Mouse (Mus musculus): Measurements from ENCODE around the gene Zranb3. TPM values are rescaled to one million over a fixed set of nuclear protein-coding genes. Genes with fewer than 3 reads are reported as not detected.

Zranb3 gene
- polyA plus RNA-seq, 1 experiment from 2014 or later: 4.8 TPM

- 69% methylated on average over 2 of the region's 2 CpGs for WGBS
- Histone ChIP-seq H3K4me1 (ENCODE audit: control insufficient read depth, insufficient read depth, low read length) (no peaks in the 10 kb centered on the region), H3K4me3 (replicated peaks; ENCODE audit: low read depth, low read length) (no peak overlapping the region), H3K9ac (replicated peaks; ENCODE audit: low read length) (no peak overlapping the region), H3K9me3 (ENCODE audit: control insufficient read depth, low read length) (no peaks in the 10 kb centered on the region), H3K27me3 (ENCODE audit: control insufficient read depth, insufficient read depth, low read length) (no peaks in the 10 kb centered on the region), H3K4me2 (ENCODE audit: low read length) (no peak overlapping the region), H3K27ac (replicated peaks; ENCODE audit: low read depth, low read length) (no peak overlapping the region), H3K36me3 (ENCODE audit: control insufficient read depth, insufficient read depth, low read length) (no peaks in the 10 kb centered on the region)
- DNase-seq (no peak), ATAC-seq (ENCODE audit: low FRiP score, low TSS enrichment) (no peak)
These were observed 8.2 kb downstream of the Zranb3 start for GRCm38 (mm10) chr1:128094686-128095085.

- Histone ChIP-seq H3K4me3 (replicated peaks; ENCODE audit: low read depth, low read length) (no peak overlapping the region), H3K27me3 (ENCODE audit: control insufficient read depth, insufficient read depth, low read length) (no peaks in the 10 kb centered on the region), H3K36me3 (ENCODE audit: control insufficient read depth, insufficient read depth, low read length) (no peaks in the 10 kb centered on the region), H3K9ac (replicated peaks; ENCODE audit: low read length) (no peak overlapping the region), H3K27ac (replicated peaks; ENCODE audit: low read depth, low read length) (no peak overlapping the region), H3K4me1 (ENCODE audit: control insufficient read depth, insufficient read depth, low read length) (no peaks in the 10 kb centered on the region), H3K4me2 (ENCODE audit: low read length) (no peak overlapping the region), H3K9me3 (ENCODE audit: control insufficient read depth, low read length) (no peaks in the 10 kb centered on the region)
- ATAC-seq (ENCODE audit: low FRiP score, low TSS enrichment) (no peak), DNase-seq (peak; percentile 25)
- WGBS: 73% methylated on average over 7 of the region's 7 CpGs
These were observed 20.0 kb downstream of the Zranb3 start for GRCm38 (mm10) chr1:128082800-128083199.

- no peak for ATAC-seq (ENCODE audit: low FRiP score, low TSS enrichment)
- H3K4me3 ChIP-seq (replicated peaks; ENCODE audit: low read depth, low read length): no peak overlapping the region
- 85% methylated on average over 7 of the region's 7 CpGs for WGBS
- H3K36me3 ChIP-seq (ENCODE audit: control insufficient read depth, insufficient read depth, low read length): no peaks in the 10 kb centered on the region
- DNase-seq: no peak
- no peaks in the 10 kb centered on the region for H3K27me3 ChIP-seq (ENCODE audit: control insufficient read depth, insufficient read depth, low read length)
- no peak overlapping the region for H3K9ac ChIP-seq (replicated peaks; ENCODE audit: low read length)
- H3K9me3 ChIP-seq (ENCODE audit: control insufficient read depth, low read length): no peaks in the 10 kb centered on the region
- H3K4me2 ChIP-seq (ENCODE audit: low read length): no peak overlapping the region
- H3K27ac ChIP-seq (replicated peaks; ENCODE audit: low read depth, low read length): no peak overlapping the region
- no peaks in the 10 kb centered on the region for H3K4me1 ChIP-seq (ENCODE audit: control insufficient read depth, insufficient read depth, low read length)
These were observed 21.0 kb downstream of the Zranb3 start for GRCm38 (mm10) chr1:128081873-128082272.

GRCm38 (mm10) chr1:128080936-128081696 lies 21.7 kb downstream of the Zranb3 start:
- H3K27me3 ChIP-seq (ENCODE audit: control insufficient read depth, insufficient read depth, low read length): no peaks in the 10 kb centered on the region
- no peaks in the 10 kb centered on the region for H3K9me3 ChIP-seq (ENCODE audit: control insufficient read depth, low read length)
- ATAC-seq (ENCODE audit: low FRiP score, low TSS enrichment) (no peak), DNase-seq (no peak)
- no peak overlapping the region for H3K27ac ChIP-seq (replicated peaks; ENCODE audit: low read depth, low read length)
- WGBS: 81% methylated on average over 5 of the region's 5 CpGs
- H3K9ac ChIP-seq (replicated peaks; ENCODE audit: low read length): no peak overlapping the region
- H3K36me3 ChIP-seq (ENCODE audit: control insufficient read depth, insufficient read depth, low read length): no peaks in the 10 kb centered on the region
- no peak overlapping the region for H3K4me3 ChIP-seq (replicated peaks; ENCODE audit: low read depth, low read length)
- H3K4me2 ChIP-seq (ENCODE audit: low read length): no peak overlapping the region
- H3K4me1 ChIP-seq (ENCODE audit: control insufficient read depth, insufficient read depth, low read length): no peaks in the 10 kb centered on the region

- 100% methylated on average over 1 of the region's 1 CpGs for WGBS
- Histone ChIP-seq H3K4me2 (ENCODE audit: low read length) (no peak overlapping the region), H3K36me3 (ENCODE audit: control insufficient read depth, insufficient read depth, low read length) (no peaks in the 10 kb centered on the region), H3K27ac (replicated peaks; ENCODE audit: low read depth, low read length) (no peak overlapping the region), H3K27me3 (ENCODE audit: control insufficient read depth, insufficient read depth, low read length) (no peaks in the 10 kb centered on the region), H3K9ac (replicated peaks; ENCODE audit: low read length) (no peak overlapping the region), H3K4me3 (replicated peaks; ENCODE audit: low read depth, low read length) (no peak overlapping the region), H3K4me1 (ENCODE audit: control insufficient read depth, insufficient read depth, low read length) (no peaks in the 10 kb centered on the region), H3K9me3 (ENCODE audit: control insufficient read depth, low read length) (no peaks in the 10 kb centered on the region)
- ATAC-seq (ENCODE audit: low FRiP score, low TSS enrichment) (no peak), DNase-seq (no peak)
These were observed 24.2 kb downstream of the Zranb3 start for GRCm38 (mm10) chr1:128078646-128079045.

- DNase-seq (no peak), ATAC-seq (ENCODE audit: low FRiP score, low TSS enrichment) (no peak)
- Histone ChIP-seq H3K36me3 (ENCODE audit: control insufficient read depth, insufficient read depth, low read length) (no peaks in the 10 kb centered on the region), H3K27me3 (ENCODE audit: control insufficient read depth, insufficient read depth, low read length) (no peaks in the 10 kb centered on the region), H3K4me3 (replicated peaks; ENCODE audit: low read depth, low read length) (no peak overlapping the region), H3K27ac (replicated peaks; ENCODE audit: low read depth, low read length) (no peak overlapping the region), H3K4me1 (ENCODE audit: control insufficient read depth, insufficient read depth, low read length) (no peaks in the 10 kb centered on the region), H3K9ac (replicated peaks; ENCODE audit: low read length) (no peak overlapping the region), H3K9me3 (ENCODE audit: control insufficient read depth, low read length) (no peaks in the 10 kb centered on the region), H3K4me2 (ENCODE audit: low read length) (no peak overlapping the region)
- 97% methylated on average over 2 of the region's 2 CpGs for WGBS
These were observed 25.1 kb downstream of the Zranb3 start for GRCm38 (mm10) chr1:128077788-128078187.

GRCm38 (mm10) chr1:128076791-128077479 lies 25.9 kb downstream of the Zranb3 start:
- H3K4me3 ChIP-seq (replicated peaks; ENCODE audit: low read depth, low read length): no peak overlapping the region
- WGBS: 79% methylated on average over 8 of the region's 8 CpGs

GRCm38 (mm10) chr1:128073051-128073450 lies 29.8 kb downstream of the Zranb3 start:
- ATAC-seq (ENCODE audit: low FRiP score, low TSS enrichment): no peak

More at GRCm38 (mm10) chr1:128076791-128077479, 25.9 kb downstream of the Zranb3 start:
- no peaks in the 10 kb centered on the region for H3K27me3 ChIP-seq (ENCODE audit: control insufficient read depth, insufficient read depth, low read length)
- no peaks in the 10 kb centered on the region for H3K9me3 ChIP-seq (ENCODE audit: control insufficient read depth, low read length)
- ATAC-seq (ENCODE audit: low FRiP score, low TSS enrichment): no peak
- H3K27ac ChIP-seq (replicated peaks; ENCODE audit: low read depth, low read length): no peak overlapping the region
- no peak overlapping the region for H3K4me2 ChIP-seq (ENCODE audit: low read length)
- H3K9ac ChIP-seq (replicated peaks; ENCODE audit: low read length): no peak overlapping the region
- no peak for DNase-seq
- no peaks in the 10 kb centered on the region for H3K36me3 ChIP-seq (ENCODE audit: control insufficient read depth, insufficient read depth, low read length)
- H3K4me1 ChIP-seq (ENCODE audit: control insufficient read depth, insufficient read depth, low read length): no peaks in the 10 kb centered on the region

GRCm38 (mm10) chr1:128070003-128070402 lies 32.8 kb downstream of the Zranb3 start:
- Histone ChIP-seq H3K27me3 (ENCODE audit: control insufficient read depth, insufficient read depth, low read length) (no peaks in the 10 kb centered on the region), H3K4me1 (ENCODE audit: control insufficient read depth, insufficient read depth, low read length) (no peaks in the 10 kb centered on the region), H3K27ac (replicated peaks; ENCODE audit: low read depth, low read length) (no peak overlapping the region), H3K9ac (replicated peaks; ENCODE audit: low read length) (no peak overlapping the region), H3K36me3 (ENCODE audit: control insufficient read depth, insufficient read depth, low read length) (no peaks in the 10 kb centered on the region), H3K9me3 (ENCODE audit: control insufficient read depth, low read length) (no peaks in the 10 kb centered on the region), H3K4me3 (replicated peaks; ENCODE audit: low read depth, low read length) (no peak overlapping the region), H3K4me2 (ENCODE audit: low read length) (no peak overlapping the region)
- ATAC-seq (ENCODE audit: low FRiP score, low TSS enrichment): no peak
- 95% methylated on average over 3 of the region's 3 CpGs for WGBS
- DNase-seq: no peak

More at GRCm38 (mm10) chr1:128073051-128073450, 29.8 kb downstream of the Zranb3 start:
- no peaks in the 10 kb centered on the region for H3K4me1 ChIP-seq (ENCODE audit: control insufficient read depth, insufficient read depth, low read length)
- no peaks in the 10 kb centered on the region for H3K9me3 ChIP-seq (ENCODE audit: control insufficient read depth, low read length)
- H3K27ac ChIP-seq (replicated peaks; ENCODE audit: low read depth, low read length): no peak overlapping the region
- no peak overlapping the region for H3K4me3 ChIP-seq (replicated peaks; ENCODE audit: low read depth, low read length)
- H3K4me2 ChIP-seq (ENCODE audit: low read length): no peak overlapping the region
- DNase-seq: no peak
- 95% methylated on average over 6 of the region's 6 CpGs for WGBS
- no peaks in the 10 kb centered on the region for H3K36me3 ChIP-seq (ENCODE audit: control insufficient read depth, insufficient read depth, low read length)
- no peak overlapping the region for H3K9ac ChIP-seq (replicated peaks; ENCODE audit: low read length)
- no peaks in the 10 kb centered on the region for H3K27me3 ChIP-seq (ENCODE audit: control insufficient read depth, insufficient read depth, low read length)
